Mouse (Mus musculus) lung, postnatal 0 days (tissue): ENCODE data around the gene Gm18596.
"Not testable (repeated sequence)": the region's sequence is repeated elsewhere in the genome, so short reads cannot be mapped to it uniquely, and the experiment has no call there.

ENCODE experiments used
- CTCF ChIP-seq: IDR thresholded peaks from 2 replicates; pipeline ENCODE4 v1.5.1; 2016; ENCODE audit warnings: antibody characterized with exemption, mild to moderate bottlenecking
- EP300 ChIP-seq: IDR thresholded peaks from 2 replicates; pipeline ENCODE4 v1.6.1; 2016; ENCODE audit warnings: antibody characterized with exemption, mild to moderate bottlenecking, control low read depth

- not testable (repeated sequence) for TF ChIP-seq CTCF, EP300
These were observed 40.0 kb upstream of the Gm18596 start, which contains the start of gene Gm3250 for GRCm38 (mm10) chr10:77782442-77782841.
